Mouse (Mus musculus): ENCODE results near the gene Polr1d. TPM values are rescaled to one million over a fixed set of nuclear protein-coding genes. Genes with fewer than 3 reads are reported as not detected.

The Polr1d gene
- polyA plus RNA-seq (2014; fragmentation: Illumina TruSeq; extraction: RNeasy Lipid Tissue Mini Kit (QIAGEN cat#74804); ENCODE audit: low read depth, low replicate concordance) = 185 TPM

GRCm38 (mm10) chr5:147076799-147077165, at the start of gene Polr1d:
Gene Polr1d, plus strand, starts transcription at chr5:147077050.

GRCm38 (mm10) chr5:147076026-147076798, 638 bp upstream of the Polr1d start, which contains the start of gene Lnx2:
Gene Lnx2, minus strand, starts transcription at chr5:147076586.

Other genes with a start within 250 kb of the Polr1d start
- gene Rpl21, start 244.2 kb upstream of the Polr1d start, polyA plus RNA-seq (2014; fragmentation: Illumina TruSeq; extraction: RNeasy Lipid Tissue Mini Kit (QIAGEN cat#74804); ENCODE audit: low read depth, low replicate concordance) = 364 TPM
- 0.41 TPM for gene Rasl11a, start 232.0 kb upstream of the Polr1d start, polyA plus RNA-seq (2014; fragmentation: Illumina TruSeq; extraction: RNeasy Lipid Tissue Mini Kit (QIAGEN cat#74804); ENCODE audit: low read depth, low replicate concordance)
- 23.6 TPM for gene Gtf3a, start 128.4 kb upstream of the Polr1d start, polyA plus RNA-seq (2014; fragmentation: Illumina TruSeq; extraction: RNeasy Lipid Tissue Mini Kit (QIAGEN cat#74804); ENCODE audit: low read depth, low replicate concordance)
- gene Mtif3, start 113.2 kb upstream of the Polr1d start, polyA plus RNA-seq (2014; fragmentation: Illumina TruSeq; extraction: RNeasy Lipid Tissue Mini Kit (QIAGEN cat#74804); ENCODE audit: low read depth, low replicate concordance) = 34.4 TPM
- gene Lnx2, start 464 bp upstream of the Polr1d start, polyA plus RNA-seq (2014; fragmentation: Illumina TruSeq; extraction: RNeasy Lipid Tissue Mini Kit (QIAGEN cat#74804); ENCODE audit: low read depth, low replicate concordance) = 25.4 TPM
- gene Gsx1, start 111.6 kb downstream of the Polr1d start, polyA plus RNA-seq (2014; fragmentation: Illumina TruSeq; extraction: RNeasy Lipid Tissue Mini Kit (QIAGEN cat#74804); ENCODE audit: low read depth, low replicate concordance) = not detected
- 0.25 TPM for gene Pdx1, start 192.9 kb downstream of the Polr1d start, polyA plus RNA-seq (2014; fragmentation: Illumina TruSeq; extraction: RNeasy Lipid Tissue Mini Kit (QIAGEN cat#74804); ENCODE audit: low read depth, low replicate concordance)
- 36.4 TPM for gene Cdx2, start 230.2 kb downstream of the Polr1d start, polyA plus RNA-seq (2014; fragmentation: Illumina TruSeq; extraction: RNeasy Lipid Tissue Mini Kit (QIAGEN cat#74804); ENCODE audit: low read depth, low replicate concordance)
- not detected for gene Urad, start 245.4 kb downstream of the Polr1d start, polyA plus RNA-seq (2014; fragmentation: Illumina TruSeq; extraction: RNeasy Lipid Tissue Mini Kit (QIAGEN cat#74804); ENCODE audit: low read depth, low replicate concordance)

All from sigmoid colon, adult 10 weeks (tissue).